Mouse (Mus musculus): ENCODE results near the gene Rhno1. TPM values are rescaled to one million over a fixed set of nuclear protein-coding genes. Genes with fewer than 3 reads are reported as not detected.

Gene Rhno1
- total RNA-seq, 1 experiment: 31.1 TPM

- no peaks in the 10 kb centered on the region for H3K9me3 ChIP-seq (ENCODE audit: control insufficient read depth, insufficient read depth, low read depth, low read length)
- TF ChIP-seq ZC3H11A (IDR thresholded peaks at IDR 0.05; ENCODE audit: borderline replicate concordance, low read depth, low read length) (no peak), HCFC1 (IDR thresholded peaks at IDR 0.05; ENCODE audit: borderline replicate concordance, insufficient read depth, low read length) (no peak), CHD2 (IDR thresholded peaks at IDR 0.05; ENCODE audit: low read depth, low read length) (no peak), ZNF384 (IDR thresholded peaks at IDR 0.05; ENCODE audit: low read depth, low read length) (no peak), MAFK (IDR thresholded peaks at IDR 0.05; ENCODE audit: insufficient read depth, low read depth, low read length) (no peak)
- no peak overlapping the region for H3K4me3 ChIP-seq (ENCODE audit: insufficient read depth in 1 of 2, low read depth in 1 of 2, low read length in 2 of 2, poor library complexity in 1 of 2, severe bottlenecking in 1 of 2)
- peaks cover 4 to 9% of the 10 kb centered on the region in 2 experiments; a peak in 2 of 4 replicates for H3K4me1 ChIP-seq (ENCODE audit: control insufficient read depth in 2 of 2, insufficient read depth in 2 of 2, low read length in 2 of 2, poor library complexity in 1 of 2)
- H3K36me3 ChIP-seq (ENCODE audit: control insufficient read depth, insufficient read depth, low read length, poor library complexity, severe bottlenecking): peaks cover 13% of the 10 kb centered on the region
- H3K9ac ChIP-seq (ENCODE audit: insufficient read depth, low read depth, low read length, poor library complexity, severe bottlenecking): no peak overlapping the region
- in situ Hi-C loops (cut with MboI; ENCODE audit: low sequenced_read_pairs in 2 of 2, unreplicated experiment in 2 of 2): no loop called here
- no peak overlapping the region for H3K27ac ChIP-seq (ENCODE audit: insufficient read depth, low read depth, low read length, poor library complexity, severe bottlenecking)
- DNase-seq (ENCODE audit: low read depth, low spot score): no peak
These were observed 42.0 kb upstream of the Rhno1 start for GRCm38 (mm10) chr6:128404708-128405107.

DNA sequence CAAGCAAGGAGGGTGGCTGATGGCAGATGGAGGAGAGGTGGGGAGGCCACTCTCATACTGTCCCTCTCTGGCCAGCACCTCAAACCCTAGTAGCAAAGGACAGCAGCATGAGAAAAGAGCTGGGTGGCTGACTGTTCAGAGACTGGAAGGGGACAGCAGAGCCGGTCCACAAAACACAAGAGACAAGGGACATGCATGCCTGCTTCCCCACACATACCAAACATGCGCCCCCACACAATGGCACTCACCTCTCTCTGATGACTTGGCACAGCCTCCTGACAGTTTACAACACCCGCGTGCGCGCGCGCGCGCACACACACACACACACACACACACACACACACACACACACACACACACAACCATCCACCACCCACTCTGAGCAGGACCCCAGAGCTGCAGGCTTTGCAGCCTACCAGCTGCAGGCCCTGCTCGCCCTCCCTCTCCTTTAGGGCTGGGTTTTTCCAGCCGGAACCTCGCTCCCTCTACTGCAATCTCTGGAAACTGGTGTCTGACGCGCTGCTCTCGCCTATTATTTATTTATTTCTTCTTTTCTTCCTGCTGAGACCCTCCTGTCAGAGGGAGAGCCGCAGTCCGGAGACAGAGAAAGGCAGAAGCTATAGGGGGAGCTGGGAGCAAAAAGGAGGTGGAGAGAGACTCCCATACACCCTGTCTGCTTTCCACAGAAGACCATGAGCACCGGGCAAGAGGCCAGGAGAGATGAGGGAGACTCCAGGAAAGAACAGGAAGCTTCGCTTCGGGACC is 36.9 kb upstream of the Rhno1 start:
- Histone ChIP-seq H3K27ac (ENCODE audit: insufficient read depth, low read depth, low read length, poor library complexity, severe bottlenecking) (no peak overlapping the region), H3K4me1 (ENCODE audit: control insufficient read depth in 2 of 2, insufficient read depth in 2 of 2, low read length in 2 of 2, poor library complexity in 1 of 2) (no peaks in the 10 kb centered on the region), H3K4me3 (ENCODE audit: insufficient read depth in 1 of 2, low read depth in 1 of 2, low read length in 2 of 2, poor library complexity in 1 of 2, severe bottlenecking in 1 of 2) (no peak overlapping the region), H3K9me3 (ENCODE audit: control insufficient read depth, insufficient read depth, low read depth, low read length) (no peaks in the 10 kb centered on the region), H3K9ac (ENCODE audit: insufficient read depth, low read depth, low read length, poor library complexity, severe bottlenecking) (no peak overlapping the region), H3K36me3 (ENCODE audit: control insufficient read depth, insufficient read depth, low read length, poor library complexity, severe bottlenecking) (no peaks in the 10 kb centered on the region)
- TF ChIP-seq ZC3H11A (IDR thresholded peaks at IDR 0.05; ENCODE audit: borderline replicate concordance, low read depth, low read length) (no peak), ZNF384 (IDR thresholded peaks at IDR 0.05; ENCODE audit: low read depth, low read length) (no peak), MAFK (IDR thresholded peaks at IDR 0.05; ENCODE audit: insufficient read depth, low read depth, low read length) (no peak), CHD2 (IDR thresholded peaks at IDR 0.05; ENCODE audit: low read depth, low read length) (no peak)
- in situ Hi-C loops (cut with MboI; ENCODE audit: low sequenced_read_pairs in 2 of 2, unreplicated experiment in 2 of 2): no loop called here
- no peak for DNase-seq (ENCODE audit: low read depth, low spot score)

GRCm38 (mm10) chr6:128398996-128399395 is 36.3 kb upstream of the Rhno1 start, which contains the start of gene Nrip2:
Gene Nrip2, plus strand, starts transcription at chr6:128399296.
- no peak for TF ChIP-seq ZC3H11A (IDR thresholded peaks at IDR 0.05; ENCODE audit: borderline replicate concordance, low read depth, low read length)
- TF ChIP-seq MAFK (IDR thresholded peaks at IDR 0.05; ENCODE audit: insufficient read depth, low read depth, low read length): no peak
- TF ChIP-seq HCFC1 (IDR thresholded peaks at IDR 0.05; ENCODE audit: borderline replicate concordance, insufficient read depth, low read length): no peak
- TF ChIP-seq CHD2 (IDR thresholded peaks at IDR 0.05; ENCODE audit: low read depth, low read length): no peak
- TF ChIP-seq ZNF384 (IDR thresholded peaks at IDR 0.05; ENCODE audit: low read depth, low read length): no peak
- H3K4me1 ChIP-seq (ENCODE audit: control insufficient read depth in 2 of 2, insufficient read depth in 2 of 2, low read length in 2 of 2, poor library complexity in 1 of 2): no peaks in the 10 kb centered on the region

GRCm38 (mm10) chr6:128397574-128398261 is 35.0 kb upstream of the Rhno1 start:
- no peak overlapping the region for H3K27ac ChIP-seq (ENCODE audit: insufficient read depth, low read depth, low read length, poor library complexity, severe bottlenecking)
- H3K9me3 ChIP-seq (ENCODE audit: control insufficient read depth, insufficient read depth, low read depth, low read length): no peaks in the 10 kb centered on the region
- in situ Hi-C loops (cut with MboI; ENCODE audit: low sequenced_read_pairs in 2 of 2, unreplicated experiment in 2 of 2): no loop called here
- H3K9ac ChIP-seq (ENCODE audit: insufficient read depth, low read depth, low read length, poor library complexity, severe bottlenecking): no peak overlapping the region
- H3K36me3 ChIP-seq (ENCODE audit: control insufficient read depth, insufficient read depth, low read length, poor library complexity, severe bottlenecking): no peaks in the 10 kb centered on the region
- H3K4me3 ChIP-seq (ENCODE audit: insufficient read depth in 1 of 2, low read depth in 1 of 2, low read length in 2 of 2, poor library complexity in 1 of 2, severe bottlenecking in 1 of 2): no peak overlapping the region
- no peaks in the 10 kb centered on the region for H3K4me1 ChIP-seq (ENCODE audit: control insufficient read depth in 2 of 2, insufficient read depth in 2 of 2, low read length in 2 of 2, poor library complexity in 1 of 2)
- no peak for TF ChIP-seq MAFK (IDR thresholded peaks at IDR 0.05; ENCODE audit: insufficient read depth, low read depth, low read length)
- no peak for TF ChIP-seq CHD2 (IDR thresholded peaks at IDR 0.05; ENCODE audit: low read depth, low read length)
- TF ChIP-seq HCFC1 (IDR thresholded peaks at IDR 0.05; ENCODE audit: borderline replicate concordance, insufficient read depth, low read length): no peak
- TF ChIP-seq ZNF384 (IDR thresholded peaks at IDR 0.05; ENCODE audit: low read depth, low read length): no peak
- no peak for TF ChIP-seq ZC3H11A (IDR thresholded peaks at IDR 0.05; ENCODE audit: borderline replicate concordance, low read depth, low read length)
- no peak for DNase-seq (ENCODE audit: low read depth, low spot score)

More at GRCm38 (mm10) chr6:128398996-128399395, 36.3 kb upstream of the Rhno1 start, which contains the start of gene Nrip2:
- DNase-seq (ENCODE audit: low read depth, low spot score): no peak
- in situ Hi-C loops (cut with MboI; ENCODE audit: low sequenced_read_pairs in 2 of 2, unreplicated experiment in 2 of 2): no loop called here
- Histone ChIP-seq H3K9ac (ENCODE audit: insufficient read depth, low read depth, low read length, poor library complexity, severe bottlenecking) (no peak within 1 kb of the TSS), H3K9me3 (ENCODE audit: control insufficient read depth, insufficient read depth, low read depth, low read length) (no peaks in the 10 kb centered on the region), H3K36me3 (ENCODE audit: control insufficient read depth, insufficient read depth, low read length, poor library complexity, severe bottlenecking) (no peaks in the 10 kb centered on the region), H3K4me3 (ENCODE audit: insufficient read depth in 1 of 2, low read depth in 1 of 2, low read length in 2 of 2, poor library complexity in 1 of 2, severe bottlenecking in 1 of 2) (no peak within 1 kb of the TSS), H3K27ac (ENCODE audit: insufficient read depth, low read depth, low read length, poor library complexity, severe bottlenecking) (no peak within 1 kb of the TSS)

All from ES-E14 (cell line).